Comparison of ENCODE assay signal across 23 mouse cellular contexts in the genomic region with DNA sequence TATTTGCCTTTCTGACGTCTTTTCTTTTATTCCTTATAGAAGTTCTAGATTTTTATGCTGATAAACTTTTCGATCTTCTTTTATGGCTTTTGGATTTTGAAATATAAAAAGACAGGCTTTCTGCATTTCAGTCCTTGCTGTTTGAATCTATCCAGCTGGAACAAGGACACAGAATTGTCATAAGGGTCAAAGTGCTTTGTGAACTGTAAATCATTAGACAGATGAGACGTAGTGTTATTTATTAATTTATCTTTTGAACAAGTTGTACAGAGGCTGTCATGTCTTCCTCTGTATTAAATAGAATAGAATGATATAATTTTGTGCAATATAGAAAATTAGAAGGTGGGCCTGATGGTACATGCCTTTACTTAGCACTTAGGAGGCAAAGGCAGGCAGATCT. TPM values are rescaled to one million over a fixed set of nuclear protein-coding genes. Genes with fewer than 3 reads are reported as not detected.
DNase-seq lines count a peak whose midpoint lies in the region; ATAC-seq and TF ChIP-seq lines count a peak whose summit lies in the region.
"Had no signal": no experiment of that assay in that cellular context is flagged by ENCODE, and none has a peak within 500 bp of the region (broad histone marks: within the 10 kb centered on the region; RNA-seq: fewer than 3 reads in every experiment).

No protein-coding gene starts in this region.

- no peaks in the 10 kb centered on the region for H3K27me3 ChIP-seq in kidney, adult 2 months (replicated peaks; ENCODE audit: control insufficient read depth, insufficient read depth, low read length)
- H3K27me3 ChIP-seq in kidney, embryonic 16.5 days (ENCODE audit: insufficient read depth, low read length) = no peaks in the 10 kb centered on the region
- no peaks in the 10 kb centered on the region for H3K27me3 ChIP-seq in liver, adult 2 months (ENCODE audit: control insufficient read depth, insufficient read depth, low read length)
- no peaks in the 10 kb centered on the region for H3K27me3 ChIP-seq in liver, embryonic 12.5 days (replicated peaks)
- H3K27me3 ChIP-seq in intestine, postnatal 0 days (replicated peaks; ENCODE audit: control insufficient read depth, insufficient read depth, low read length) = no peaks in the 10 kb centered on the region
- H3K27me3 ChIP-seq: heart, embryonic 13.5 days had no signal

- no peak overlapping the region for H3K4me2 ChIP-seq in kidney, embryonic 16.5 days (replicated peaks; ENCODE audit: low read depth, low read length)
- H3K4me2 ChIP-seq in liver, embryonic 12.5 days = no peak overlapping the region
- H3K4me2 ChIP-seq in intestine, postnatal 0 days (replicated peaks; ENCODE audit: low read depth) = peak overlapping the region; percentile 24
- H3K4me2 ChIP-seq: forebrain, embryonic 13.5 days; heart, embryonic 13.5 days; hindbrain, embryonic 14.5 days had no signal

- H3K36me3 ChIP-seq in kidney, adult 2 months (ENCODE audit: control insufficient read depth, insufficient read depth, low read length) = no peaks in the 10 kb centered on the region; the same call in 1 of the 2 replicates
- no peaks in the 10 kb centered on the region for H3K36me3 ChIP-seq in kidney, embryonic 16.5 days (ENCODE audit: insufficient read depth, low read length)
- no peaks in the 10 kb centered on the region for H3K36me3 ChIP-seq in liver, adult 2 months (ENCODE audit: control insufficient read depth, insufficient read depth, low read length)
- H3K36me3 ChIP-seq in liver, embryonic 12.5 days = no peaks in the 10 kb centered on the region
- H3K36me3 ChIP-seq in intestine, postnatal 0 days (ENCODE audit: control insufficient read depth, insufficient read depth) = no peaks in the 10 kb centered on the region
- H3K36me3 ChIP-seq: forebrain, embryonic 10.5 days; heart, embryonic 10.5 days; heart, embryonic 13.5 days had no signal

- H3K9ac ChIP-seq in kidney, embryonic 16.5 days (replicated peaks; ENCODE audit: low read length) = no peak overlapping the region
- H3K9ac ChIP-seq in liver, adult 2 months (ENCODE audit: low read depth, low read length) = peak overlapping the region; percentile 21; the same call in 1 of the 2 replicates
- no peak overlapping the region for H3K9ac ChIP-seq in liver, embryonic 12.5 days
- H3K9ac ChIP-seq in intestine, postnatal 0 days (ENCODE audit: low read depth, low read length) = no peak overlapping the region
- H3K9ac ChIP-seq: forebrain, embryonic 13.5 days; heart, embryonic 13.5 days; hindbrain, embryonic 14.5 days had no signal

- TF ChIP-seq POLR2A in kidney, adult 2 months (IDR thresholded peaks at IDR 0.05; ENCODE audit: low read depth, low read length) = no peak
- no peak for TF ChIP-seq POLR2A in liver, adult 2 months (IDR thresholded peaks at IDR 0.05; ENCODE audit: extremely low read depth, insufficient read depth, low read length)

- H3K79me2 ChIP-seq in liver, adult 2 months (ENCODE audit: control insufficient read depth, insufficient read depth, low read length) = peaks cover 23% of the 10 kb centered on the region; the same call in 1 of the 2 replicates

- peak overlapping the region; percentile 83 for H3K27ac ChIP-seq in kidney, adult 2 months (ENCODE audit: insufficient read depth, low read depth, low read length)
- H3K27ac ChIP-seq in kidney, embryonic 16.5 days (ENCODE audit: low read length) = no peak overlapping the region
- peak overlapping the region; percentile 75 for H3K27ac ChIP-seq in liver, adult 2 months (replicated peaks; ENCODE audit: insufficient read depth, low read depth, low read length)
- H3K27ac ChIP-seq in liver, embryonic 12.5 days = no peak overlapping the region
- no peak overlapping the region for H3K27ac ChIP-seq in intestine, postnatal 0 days (ENCODE audit: low read depth, low read length)
- H3K27ac ChIP-seq: forebrain, embryonic 10.5 days; forebrain, embryonic 13.5 days; heart, adult 2 months; heart, embryonic 10.5 days; heart, embryonic 13.5 days; hindbrain, embryonic 14.5 days had no signal

- H3K4me1 ChIP-seq in kidney, adult 2 months (ENCODE audit: control insufficient read depth, insufficient read depth, low read length) = peaks cover 12% of the 10 kb centered on the region; the same call in 1 of the 2 replicates
- H3K4me1 ChIP-seq in kidney, embryonic 16.5 days (ENCODE audit: insufficient read depth, low read length) = 0 out of 2 replicates have a peak, but pooled peaks cover 2% of the 10 kb centered on the region
- peaks cover 23% of the 10 kb centered on the region for H3K4me1 ChIP-seq in liver, adult 2 months (ENCODE audit: control insufficient read depth, insufficient read depth, low read length)
- 0 out of 2 replicates have a peak, but pooled peaks cover 4% of the 10 kb centered on the region for H3K4me1 ChIP-seq in liver, embryonic 12.5 days
- peaks cover 10% of the 10 kb centered on the region; the same call in 1 of the 2 replicates for H3K4me1 ChIP-seq in intestine, postnatal 0 days (replicated peaks; ENCODE audit: control insufficient read depth, insufficient read depth, low read length)

- ATAC-seq in kidney, embryonic 16.5 days (ENCODE audit: low FRiP score, low TSS enrichment) = no peak
- no peak for ATAC-seq in liver, embryonic 12.5 days
- ATAC-seq in intestine, postnatal 0 days = no peak; the same call in 1 of the 2 replicates
- ATAC-seq: activated CD4-positive, CD25-positive, alpha-beta regulatory T cell, adult 4 months; forebrain, embryonic 13.5 days; forebrain, embryonic 16.5 days had no signal

- peak; percentile 82 for DNase-seq in kidney, adult 2 months
- DNase-seq in liver, adult 2 months (ENCODE audit: extremely low read depth, low read depth, low spot score) = peak; percentile 94
- no peak for DNase-seq in lung, postnatal 4 days
- DNase-seq: adrenal gland, adult 8-10 months; adrenal gland, postnatal 25 days; cerebellum, adult 11-12 months; cerebellum, adult 9-10 months; cerebellum, postnatal 14 days; gastrocnemius, postnatal 10 days; gastrocnemius, postnatal 36 days; heart, adult 2 months; heart, postnatal 14 days; heart, postnatal 4 days had no signal

- TF ChIP-seq CTCF in kidney, adult 2 months (conservative IDR thresholded peaks at IDR 0.05; ENCODE audit: insufficient read depth, insufficient read length, low read depth, low read length) = no peak
- no peak for TF ChIP-seq CTCF in liver, adult 2 months (IDR thresholded peaks at IDR 0.05; ENCODE audit: low read depth, low read length)
- TF ChIP-seq CTCF in intestine, postnatal 0 days (IDR thresholded peaks at IDR 0.05; ENCODE audit: low read depth) = no peak

- no peak overlapping the region for H3K4me3 ChIP-seq in kidney, adult 2 months (ENCODE audit: insufficient read depth, low read depth, low read length)
- no peak overlapping the region for H3K4me3 ChIP-seq in kidney, embryonic 16.5 days (ENCODE audit: low read length)
- peak overlapping the region; percentile 37; the same call in 1 of the 2 replicates for H3K4me3 ChIP-seq in liver, adult 2 months (ENCODE audit: insufficient read depth, low read depth, low read length)
- H3K4me3 ChIP-seq in liver, embryonic 12.5 days = no peak overlapping the region
- H3K4me3 ChIP-seq in intestine, postnatal 0 days (ENCODE audit: low read depth, low read length) = no peak overlapping the region
- H3K4me3 ChIP-seq: forebrain, embryonic 10.5 days; forebrain, embryonic 13.5 days; heart, adult 2 months; heart, embryonic 10.5 days; heart, embryonic 13.5 days had no signal

- H3K9me3 ChIP-seq in kidney, embryonic 16.5 days (ENCODE audit: low read length) = no peaks in the 10 kb centered on the region
- H3K9me3 ChIP-seq in liver, embryonic 12.5 days (replicated peaks) = no peaks in the 10 kb centered on the region
- H3K9me3 ChIP-seq in intestine, postnatal 0 days (ENCODE audit: control insufficient read depth) = no peaks in the 10 kb centered on the region
- H3K9me3 ChIP-seq: forebrain, embryonic 10.5 days; forebrain, embryonic 13.5 days; heart, embryonic 10.5 days; heart, embryonic 13.5 days had no signal

- 40% methylated on average over 3 of the region's 3 CpGs for whole genome bisulfite sequencing in kidney, adult 2 months
- WGBS in kidney, embryonic 16.5 days = 61% methylated on average over 3 of the region's 3 CpGs
- WGBS in liver, adult 2 months = 22% methylated on average over 3 of the region's 3 CpGs
- 62% methylated on average over 3 of the region's 3 CpGs for WGBS in liver, embryonic 12.5 days (ENCODE audit: insufficient replicate concordance)
- 34% methylated on average over 3 of the region's 3 CpGs for WGBS in intestine, postnatal 0 days

RNA-seq across cellular contexts. Expression of a gene that starts 6.7 kb away (rescaled TPM):
- 10.7 and 11.7 TPM in 2 replicates for polyA plus RNA-seq in kidney, adult 2 months (2012; rRNA removed)
- 8.2 and 9.2 TPM in 2 replicates for polyA plus RNA-seq in kidney, embryonic 16.5 days (2015; fragmentation: Nextera tagmentation; extraction: Ambion mirVana)
- total RNA-seq in liver, adult 2 months (2014; rRNA removed) = 11.5 and 13.6 TPM in 2 replicates
- polyA plus RNA-seq in liver, adult 2 months (2012; rRNA removed) = 7.2 and 7.8 TPM in 2 replicates
- 2.2 and 2.6 TPM in 2 replicates for polyA plus RNA-seq in liver, embryonic 12.5 days (2016; fragmentation: Nextera tagmentation; extraction: Ambion mirVana)
- 6.6 and 6.9 TPM in 2 replicates for polyA plus RNA-seq in intestine, postnatal 0 days (2015; fragmentation: Nextera tagmentation; extraction: Ambion mirVana)

RNA-seq across cellular contexts. Expression of a gene that starts 19.1 kb away (rescaled TPM):
- 29.2 and 34.5 TPM in 2 replicates for polyA plus RNA-seq in kidney, adult 2 months (2012; rRNA removed)
- 28.8 and 40.2 TPM in 2 replicates for polyA plus RNA-seq in kidney, embryonic 16.5 days (2015; fragmentation: Nextera tagmentation; extraction: Ambion mirVana)
- 2.7 and 4.2 TPM in 2 replicates for total RNA-seq in liver, adult 2 months (2014; rRNA removed)
- polyA plus RNA-seq in liver, adult 2 months (2012; rRNA removed) = 9.3 and 13.1 TPM in 2 replicates
- 17.3 and 17.5 TPM in 2 replicates for polyA plus RNA-seq in liver, embryonic 12.5 days (2016; fragmentation: Nextera tagmentation; extraction: Ambion mirVana)
- 9.1 and 11.3 TPM in 2 replicates for polyA plus RNA-seq in intestine, postnatal 0 days (2015; fragmentation: Nextera tagmentation; extraction: Ambion mirVana)

RNA-seq across cellular contexts. Expression of a gene that starts 19.2 kb away (rescaled TPM):
- polyA plus RNA-seq in kidney, adult 2 months (2012; rRNA removed) = 28.8 and 30.3 TPM in 2 replicates
- polyA plus RNA-seq in kidney, embryonic 16.5 days (2015; fragmentation: Nextera tagmentation; extraction: Ambion mirVana) = 27.0 and 30.6 TPM in 2 replicates
- total RNA-seq in liver, adult 2 months (2014; rRNA removed) = 10.3 and 11.3 TPM in 2 replicates
- polyA plus RNA-seq in liver, adult 2 months (2012; rRNA removed) = 15.7 and 17.3 TPM in 2 replicates
- 17.5 and 18.9 TPM in 2 replicates for polyA plus RNA-seq in liver, embryonic 12.5 days (2016; fragmentation: Nextera tagmentation; extraction: Ambion mirVana)
- 5.9 and 6.3 TPM in 2 replicates for polyA plus RNA-seq in intestine, postnatal 0 days (2015; fragmentation: Nextera tagmentation; extraction: Ambion mirVana)

RNA-seq across cellular contexts. Expression of a gene that starts 42.1 kb away (rescaled TPM):
- polyA plus RNA-seq in kidney, adult 2 months (2012; rRNA removed) = 282 and 478 TPM in 2 replicates
- 1,468 and 1,536 TPM in 2 replicates for polyA plus RNA-seq in kidney, embryonic 16.5 days (2015; fragmentation: Nextera tagmentation; extraction: Ambion mirVana)
- 868 and 925 TPM in 2 replicates for total RNA-seq in liver, adult 2 months (2014; rRNA removed)
- 376 and 421 TPM in 2 replicates for polyA plus RNA-seq in liver, adult 2 months (2012; rRNA removed)
- polyA plus RNA-seq in liver, embryonic 12.5 days (2016; fragmentation: Nextera tagmentation; extraction: Ambion mirVana) = 916 and 985 TPM in 2 replicates
- 1,180 and 1,265 TPM in 2 replicates for polyA plus RNA-seq in intestine, postnatal 0 days (2015; fragmentation: Nextera tagmentation; extraction: Ambion mirVana)

Comparison
In these comparisons a context has a peak if more than half of its experiments do, and no peak if none do; other contexts are left out.
1. H3K27ac ChIP-seq: peak in kidney, adult 2 months (single experiment) and liver, adult 2 months (single experiment); none in kidney, embryonic 16.5 days (single experiment), liver, embryonic 12.5 days (single experiment) and intestine, postnatal 0 days (single experiment).
2. DNase-seq: peak in kidney, adult 2 months (single experiment) and liver, adult 2 months (single experiment); none in lung, postnatal 4 days (0 of 2).